ENCODE assay signal across 8 mouse cellular contexts in the genomic region with DNA sequence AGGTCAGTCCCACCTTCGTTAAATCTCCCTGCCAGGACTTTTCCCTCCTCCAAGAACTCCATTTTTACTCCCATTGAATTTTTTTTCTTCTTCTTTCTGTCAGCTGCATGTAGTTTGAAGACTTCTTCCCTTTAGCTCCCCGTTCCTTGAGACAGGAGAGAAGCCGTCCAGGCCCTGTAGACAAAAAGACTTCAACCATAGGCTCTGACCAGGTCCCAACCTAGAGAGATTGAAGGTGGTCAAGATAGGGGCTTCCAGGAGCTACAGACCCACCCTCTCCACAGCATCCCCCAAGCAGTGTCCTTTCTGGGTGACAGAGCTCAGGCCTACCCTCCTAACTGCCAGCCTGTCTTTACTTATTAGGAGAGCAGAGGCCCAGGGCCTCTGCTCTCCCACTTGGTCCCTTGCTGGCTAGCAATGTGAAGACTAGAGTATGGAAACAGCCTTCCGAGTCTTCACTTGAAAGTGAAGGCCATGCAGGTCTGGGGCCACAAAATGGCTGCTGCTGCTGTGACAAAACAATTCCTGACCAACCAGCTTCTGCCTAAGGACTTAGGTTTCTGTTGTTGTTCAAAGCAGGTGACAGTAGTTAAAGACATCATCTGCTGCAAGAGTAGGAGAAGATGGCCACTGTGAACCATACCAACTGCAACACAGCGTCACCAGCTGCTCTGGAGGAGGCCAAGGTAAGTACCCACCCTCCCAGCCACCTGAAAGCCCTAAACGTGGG. TPM values are rescaled to one million over a fixed set of nuclear protein-coding genes. Genes with fewer than 3 reads are reported as not detected.
DNase-seq lines count a peak whose midpoint lies in the region; ATAC-seq and TF ChIP-seq lines count a peak whose summit lies in the region.

No protein-coding gene starts in this region.

- H3K27ac ChIP-seq in heart, embryonic 14.5 days (replicated peaks in 1 of 2; ENCODE audit: control insufficient read depth in 1 of 2, insufficient read depth in 1 of 2, low read depth in 2 of 2, low read length in 2 of 2): peak overlapping the region; percentile 87
- H3K27ac ChIP-seq in limb, embryonic 15.5 days: peak overlapping the region; percentile 80

- H3K4me1 ChIP-seq in heart, embryonic 14.5 days (ENCODE audit: control insufficient read depth in 2 of 2, insufficient read depth in 2 of 2, low read length in 2 of 2): peaks cover 10 to 32% of the 10 kb centered on the region in 2 experiments
- H3K4me1 ChIP-seq in E14TG2a.4 (replicated peaks; ENCODE audit: low read depth, low read length): peaks cover 70% of the 10 kb centered on the region
- H3K4me1 ChIP-seq in erythroblast, embryonic 14.5 days (ENCODE audit: control insufficient read depth): peaks cover 58% of the 10 kb centered on the region
- H3K4me1 ChIP-seq in limb, embryonic 15.5 days: peaks cover 31% of the 10 kb centered on the region

- no peaks in the 10 kb centered on the region for H3K9me3 ChIP-seq in heart, embryonic 14.5 days (ENCODE audit: control insufficient read depth, low read length)
- H3K9me3 ChIP-seq in E14TG2a.4 (ENCODE audit: low read length): no peaks in the 10 kb centered on the region
- no peaks in the 10 kb centered on the region for H3K9me3 ChIP-seq in erythroblast, embryonic 14.5 days (ENCODE audit: control insufficient read depth, low read length)
- H3K9me3 ChIP-seq in limb, embryonic 15.5 days: no peaks in the 10 kb centered on the region

- peak overlapping the region; percentile 65 for H3K4me2 ChIP-seq in heart, embryonic 14.5 days (ENCODE audit: low read length)
- peak overlapping the region; percentile 49 for H3K4me2 ChIP-seq in limb, embryonic 15.5 days

- ATAC-seq in heart, embryonic 14.5 days (ENCODE audit: insufficient number of reproducible peaks, insufficient read depth, low FRiP score, low read depth): no peak
- no peak for ATAC-seq in limb, embryonic 15.5 days (ENCODE audit: insufficient number of reproducible peaks, low FRiP score, low TSS enrichment, low read depth)

- no peaks in the 10 kb centered on the region for H3K36me3 ChIP-seq in heart, embryonic 14.5 days (ENCODE audit: control insufficient read depth, insufficient read depth, low read length)
- H3K36me3 ChIP-seq in E14TG2a.4 (ENCODE audit: insufficient read depth, low read length): peaks cover 33% of the 10 kb centered on the region
- peaks cover 44% of the 10 kb centered on the region for H3K36me3 ChIP-seq in erythroblast, embryonic 14.5 days (ENCODE audit: control insufficient read depth)
- peaks cover 11% of the 10 kb centered on the region; the same call in 1 of the 2 replicates for H3K36me3 ChIP-seq in limb, embryonic 15.5 days

- DNase-seq in heart, adult 9 months (ENCODE audit: low spot score in 2 of 2): no peak
- no peak for DNase-seq in right cerebral cortex, postnatal 25 days
- DNase-seq in layer of hippocampus, postnatal 36 days: no peak
- no peak for DNase-seq in layer of hippocampus, postnatal 25 days (ENCODE audit: extremely low spot score in 1 of 2, low spot score in 1 of 2)

- peak overlapping the region; percentile 77 for H3K9ac ChIP-seq in heart, embryonic 14.5 days (ENCODE audit: low read length)
- no peak overlapping the region for H3K9ac ChIP-seq in limb, embryonic 15.5 days

- H3K27me3 ChIP-seq in heart, embryonic 14.5 days (ENCODE audit: control insufficient read depth, insufficient read depth, low read length): no peaks in the 10 kb centered on the region
- no peaks in the 10 kb centered on the region for H3K27me3 ChIP-seq in E14TG2a.4 (ENCODE audit: insufficient read depth, low read length)
- no peaks in the 10 kb centered on the region for H3K27me3 ChIP-seq in erythroblast, embryonic 14.5 days (ENCODE audit: control insufficient read depth)
- H3K27me3 ChIP-seq in limb, embryonic 15.5 days: no peaks in the 10 kb centered on the region

- 51% methylated on average over 6 of the region's 6 CpGs for WGBS in heart, embryonic 14.5 days
- WGBS in limb, embryonic 15.5 days: 51% methylated on average over 6 of the region's 6 CpGs

- no peak for TF ChIP-seq CTCF in E14TG2a.4 (conservative IDR thresholded peaks at IDR 0.05; ENCODE audit: low read length)

- H3K4me3 ChIP-seq in heart, embryonic 14.5 days (ENCODE audit: control insufficient read depth in 1 of 2, insufficient read depth in 1 of 2, low read depth in 1 of 2, low read length in 2 of 2): peak overlapping the region; percentile 30 to 43
- H3K4me3 ChIP-seq in E14TG2a.4 (replicated peaks; ENCODE audit: low read length): peak overlapping the region; percentile 97
- H3K4me3 ChIP-seq in erythroblast, embryonic 14.5 days (replicated peaks): peak overlapping the region; percentile 79
- peak overlapping the region; percentile 35 for H3K4me3 ChIP-seq in limb, embryonic 15.5 days

RNA-seq across cellular contexts. Expression of a gene that starts 1.4 kb away (rescaled TPM):
- 4.1 and 4.6 TPM in 2 replicates for polyA plus RNA-seq in heart, embryonic 14.5 days (2014; fragmentation: Nextera tagmentation; extraction: Ambion mirVana)
- 2.5 and 3.4 TPM in 2 replicates for polyA plus RNA-seq in erythroblast, embryonic 14.5 days (2012)
- 11.7 and 12.2 TPM in 2 replicates for polyA plus RNA-seq in limb, embryonic 15.5 days (2015; fragmentation: Nextera tagmentation; extraction: Ambion mirVana)
- 10 to 100 TPM; 14.8 to 14.9 TPM for total RNA-seq in layer of hippocampus, postnatal 36 days (2021)
- total RNA-seq in layer of hippocampus, postnatal 25 days (2021): 10 to 100 TPM; 13.2 to 14.7 TPM

RNA-seq across cellular contexts. Expression of a gene that starts 17.6 kb away (rescaled TPM):
- polyA plus RNA-seq in heart, embryonic 14.5 days (2014; fragmentation: Nextera tagmentation; extraction: Ambion mirVana): 3.4 and 3.7 TPM in 2 replicates
- polyA plus RNA-seq in erythroblast, embryonic 14.5 days (2012): 7.6 and 7.7 TPM in 2 replicates
- 5.0 and 5.8 TPM in 2 replicates for polyA plus RNA-seq in limb, embryonic 15.5 days (2015; fragmentation: Nextera tagmentation; extraction: Ambion mirVana)
- total RNA-seq in layer of hippocampus, postnatal 36 days (2021): 10 to 100 TPM; 52.7 to 56.1 TPM
- total RNA-seq in layer of hippocampus, postnatal 25 days (2021): 10 to 100 TPM; 52.3 to 53.3 TPM

RNA-seq across cellular contexts. Expression of a gene that starts 32.1 kb away (rescaled TPM):
- polyA plus RNA-seq in heart, embryonic 14.5 days (2014; fragmentation: Nextera tagmentation; extraction: Ambion mirVana): 13.3 TPM in 2 replicates
- polyA plus RNA-seq in erythroblast, embryonic 14.5 days (2012): 67.7 and 78.7 TPM in 2 replicates
- polyA plus RNA-seq in limb, embryonic 15.5 days (2015; fragmentation: Nextera tagmentation; extraction: Ambion mirVana): 27.8 and 34.6 TPM in 2 replicates
- 10 to 100 TPM; 76.4 to 86.1 TPM for total RNA-seq in layer of hippocampus, postnatal 36 days (2021)
- total RNA-seq in layer of hippocampus, postnatal 25 days (2021): 10 to 100 TPM; 79.5 to 90.4 TPM

RNA-seq across cellular contexts. Expression of a gene that starts 32.2 kb away (rescaled TPM):
- 6.9 and 7.4 TPM in 2 replicates for polyA plus RNA-seq in heart, embryonic 14.5 days (2014; fragmentation: Nextera tagmentation; extraction: Ambion mirVana)
- polyA plus RNA-seq in erythroblast, embryonic 14.5 days (2012): 0.06 and 0.17 TPM in 2 replicates
- polyA plus RNA-seq in limb, embryonic 15.5 days (2015; fragmentation: Nextera tagmentation; extraction: Ambion mirVana): 6.5 and 7.6 TPM in 2 replicates
- total RNA-seq in layer of hippocampus, postnatal 36 days (2021): 1 to 10 TPM; 9.5 TPM
- total RNA-seq in layer of hippocampus, postnatal 25 days (2021): 10 to 100 TPM in 1 of 2 experiments, 1 to 10 TPM in 1; 9.1 to 10.2 TPM

RNA-seq across cellular contexts. Expression of a gene that starts 37.3 kb away (rescaled TPM):
- polyA plus RNA-seq in heart, embryonic 14.5 days (2014; fragmentation: Nextera tagmentation; extraction: Ambion mirVana): 2.3 and 2.9 TPM in 2 replicates
- 0.20 and 0.39 TPM in 2 replicates for polyA plus RNA-seq in erythroblast, embryonic 14.5 days (2012)
- 2.4 and 3.0 TPM in 2 replicates for polyA plus RNA-seq in limb, embryonic 15.5 days (2015; fragmentation: Nextera tagmentation; extraction: Ambion mirVana)
- 100 to 1,000 TPM; 136 to 154 TPM for total RNA-seq in layer of hippocampus, postnatal 36 days (2021)
- total RNA-seq in layer of hippocampus, postnatal 25 days (2021): 100 to 1,000 TPM; 127 to 147 TPM

Comparison
In these comparisons a context has a peak if more than half of its experiments do, and no peak if none do; other contexts are left out.
1. H3K4me3 ChIP-seq: peak in every context shown above with its lines; median percentile 97 in E14TG2a.4; 79 in erythroblast, embryonic 14.5 days; 36 in heart, embryonic 14.5 days; 35 in limb, embryonic 15.5 days.